Mouse (Mus musculus) CH12F3 (cell line): ENCODE results near the gene Nell1.

ENCODE experiments used
- in situ Hi-C: fragments of 300-500 bp; cut with MboI; formaldehyde crosslinking; loops from 2 replicates; pipeline ENCODE4 v1.14.3; 2020; ENCODE audit warnings: low sequenced_read_pairs

Gene Nell1

DNA sequence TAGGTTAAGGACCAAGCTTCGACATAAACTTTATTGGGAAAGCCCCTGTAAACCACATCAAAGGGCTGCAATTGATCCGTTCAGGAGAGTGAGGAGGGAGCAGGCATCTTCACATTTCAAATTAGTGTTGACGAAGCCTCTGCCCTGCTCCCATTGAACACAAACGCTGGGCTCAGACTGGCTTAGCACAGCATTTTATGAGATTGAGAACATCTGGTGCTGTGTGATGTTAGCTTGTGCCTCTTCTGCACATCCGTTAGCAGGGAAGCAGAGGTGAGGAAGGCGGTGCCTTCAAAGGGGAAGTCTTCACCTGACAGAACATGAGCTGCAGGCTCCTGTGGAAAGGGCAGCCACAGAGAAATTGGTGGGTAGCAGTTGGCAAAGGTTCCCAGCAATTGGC, 66.4 kb downstream of the Nell1 start:
- in situ Hi-C loops = no loop called here

DNA sequence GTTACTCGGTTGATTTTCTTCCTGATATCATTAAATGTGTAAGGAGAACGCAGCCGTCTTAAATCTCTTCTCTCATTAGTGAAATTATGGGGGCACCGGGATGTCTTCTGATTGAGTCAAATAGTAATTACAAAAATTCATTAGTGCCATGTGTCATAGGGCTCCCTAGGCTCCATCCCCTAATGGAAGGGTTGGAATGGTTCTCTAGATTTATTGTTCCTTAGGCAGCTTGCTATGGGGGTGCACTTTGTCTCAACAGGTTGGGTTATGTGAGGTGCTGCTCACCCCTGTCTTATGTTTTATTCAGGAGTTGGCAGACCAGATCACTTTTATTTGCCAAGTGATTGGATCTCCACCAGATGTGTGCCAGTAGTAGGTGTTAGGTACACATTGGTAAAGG, 75.5 kb downstream of the Nell1 start:
- in situ Hi-C loops = no loop called here

DNA sequence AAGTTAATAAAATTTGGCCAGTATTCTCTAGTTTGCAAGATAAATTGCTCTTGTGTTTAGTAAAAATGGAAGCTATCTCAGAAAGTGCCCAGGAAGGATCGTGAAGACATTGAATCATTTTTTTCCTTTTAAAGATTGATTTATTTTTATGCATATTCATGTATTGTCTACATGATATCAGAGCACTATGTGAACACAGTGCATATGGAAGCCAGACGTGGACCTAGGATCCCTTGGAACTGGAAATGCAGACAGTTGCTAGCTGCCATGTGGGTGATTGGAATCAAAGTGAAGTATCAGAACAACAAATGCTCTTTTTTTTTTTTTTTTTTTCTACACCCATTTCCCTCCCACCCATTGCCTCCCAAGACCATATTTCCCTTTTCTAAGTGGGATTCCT, 79.0 kb downstream of the Nell1 start:
- in situ Hi-C loops = no loop called here

DNA sequence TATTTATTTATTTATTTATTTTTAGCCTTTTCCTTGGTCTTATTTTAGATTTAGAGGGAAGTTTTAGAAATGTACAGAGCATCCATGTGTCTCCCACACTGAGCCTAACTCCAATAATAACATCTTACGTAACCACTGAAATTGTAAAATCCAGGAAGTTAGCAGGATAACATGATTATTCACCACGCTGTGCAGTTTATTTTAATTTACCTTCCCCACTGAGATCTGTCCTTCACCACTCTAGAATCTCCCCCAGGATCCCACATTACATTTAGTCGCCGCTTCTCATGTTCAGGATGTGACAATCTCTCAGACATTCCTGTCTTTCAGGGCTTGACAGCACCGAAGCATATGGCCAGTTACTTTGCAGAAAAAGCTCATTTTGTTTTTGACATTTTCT, 119.8 kb downstream of the Nell1 start:
- in situ Hi-C loops = loop anchor here (10.0 kb wide), 1 partner anchor 60 kb away; no protein-coding TSS in a partner anchor

DNA sequence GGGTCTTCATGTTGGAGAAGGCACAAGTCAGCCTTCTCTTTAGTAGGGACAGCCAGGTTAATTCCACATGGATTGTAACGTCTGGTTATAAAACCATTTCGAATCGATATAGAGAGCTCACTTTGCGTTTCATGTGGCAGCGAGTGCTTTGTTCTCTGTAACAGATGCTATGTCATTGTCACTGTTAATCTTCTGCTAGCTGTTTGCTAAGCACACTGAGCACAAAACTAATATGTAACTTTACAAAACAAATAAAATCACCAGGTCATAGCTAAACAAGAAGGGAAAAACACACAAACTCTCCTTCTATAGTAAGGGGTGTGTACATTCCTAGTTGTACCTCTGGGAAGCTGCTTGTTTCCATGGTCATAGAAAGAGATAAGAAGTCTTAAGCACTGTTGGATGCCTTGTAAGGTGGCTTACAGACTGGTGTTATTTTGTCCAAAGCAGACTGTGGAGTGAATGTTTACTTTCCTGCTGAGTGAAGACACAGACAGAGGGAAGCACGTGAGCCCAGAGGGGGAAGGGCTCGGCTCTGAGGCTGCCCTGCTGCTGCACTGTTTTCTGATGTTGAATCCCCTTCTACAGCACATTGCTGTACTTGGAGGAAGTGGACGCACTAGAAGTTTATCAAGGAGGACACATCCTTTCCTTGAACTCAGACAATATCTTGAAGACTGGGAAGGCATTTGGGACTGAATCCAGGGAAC, 131.1 kb downstream of the Nell1 start:
- in situ Hi-C loops = no loop called here

DNA sequence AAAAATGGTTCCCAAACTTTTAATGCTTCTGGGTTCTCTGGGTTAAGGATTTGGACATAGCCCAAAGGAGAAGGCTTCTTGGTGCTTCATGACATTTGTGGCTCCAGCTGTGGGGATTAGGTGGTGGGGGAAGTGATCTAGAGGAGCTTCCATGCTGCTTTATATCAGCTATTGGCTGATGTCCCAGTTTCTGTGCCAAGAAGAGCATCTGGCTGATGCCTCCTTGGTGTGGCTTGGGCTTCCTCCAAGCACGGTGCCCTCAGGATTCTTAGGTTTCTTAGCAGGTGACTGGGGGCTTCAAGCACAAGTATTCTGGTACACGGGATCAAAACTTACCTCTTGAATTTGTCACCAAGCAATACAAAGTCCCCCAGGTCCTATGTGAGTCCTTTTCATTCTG, 132.6 kb downstream of the Nell1 start:
- in situ Hi-C loops = no loop called here

DNA sequence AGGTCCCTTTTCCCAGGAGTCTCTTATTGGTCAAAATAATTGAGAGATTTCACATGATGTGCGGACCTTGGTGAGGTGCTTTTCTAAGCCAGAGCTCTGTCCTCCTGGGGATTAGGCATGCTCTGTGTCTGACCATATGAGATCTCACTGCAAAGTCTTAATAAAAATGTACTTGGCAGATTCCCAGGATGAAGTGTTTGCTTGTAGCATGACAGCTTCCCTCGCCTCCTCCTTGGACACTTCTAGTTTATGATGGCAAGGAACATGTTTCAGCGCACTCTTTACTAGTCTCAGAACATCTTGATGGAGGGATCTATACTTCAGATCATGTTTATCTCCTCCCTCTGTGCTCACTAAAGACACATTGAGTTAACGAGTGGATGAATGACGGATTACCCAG, 143.7 kb downstream of the Nell1 start:
- in situ Hi-C loops = no loop called here

DNA sequence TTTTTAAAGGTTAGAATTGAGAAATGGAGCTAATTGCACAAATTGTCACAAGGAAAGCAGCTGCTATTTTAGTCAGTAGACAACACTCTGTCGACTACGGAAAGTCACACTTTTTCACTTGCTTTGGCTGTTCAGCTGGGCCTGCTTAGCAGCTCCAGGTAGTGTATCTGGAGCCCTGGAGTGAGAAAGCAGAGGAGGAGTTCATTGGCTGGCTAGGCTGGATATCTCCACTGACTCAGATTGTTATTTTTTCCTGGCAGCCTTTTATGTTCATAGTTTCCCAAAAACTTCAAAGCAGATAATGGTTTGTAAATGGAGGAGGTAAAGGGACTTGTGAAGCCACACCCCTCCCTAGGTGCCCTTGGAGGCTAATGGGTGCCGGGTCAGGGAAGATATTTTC, 163.0 kb downstream of the Nell1 start:
- in situ Hi-C loops = no loop called here

DNA sequence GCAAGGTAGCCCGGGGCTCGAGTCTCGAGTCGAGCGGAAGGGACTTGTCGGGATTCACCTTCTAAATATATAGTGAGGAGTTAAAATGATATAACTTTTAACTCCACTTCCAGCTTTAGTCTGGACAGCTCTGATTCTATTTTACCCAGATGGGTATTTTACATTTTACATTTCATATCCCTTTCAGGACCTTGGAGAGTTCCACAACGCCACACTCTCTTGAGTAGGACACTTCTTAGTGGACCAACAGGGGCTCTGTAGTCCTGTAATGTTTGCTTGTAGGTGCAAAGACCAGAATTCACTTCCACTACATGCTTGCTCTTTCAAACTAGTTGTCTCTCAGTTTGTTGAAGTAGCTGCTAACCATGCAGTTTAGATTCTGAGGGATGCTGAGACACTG, 174.7 kb downstream of the Nell1 start:
- in situ Hi-C loops = no loop called here

DNA sequence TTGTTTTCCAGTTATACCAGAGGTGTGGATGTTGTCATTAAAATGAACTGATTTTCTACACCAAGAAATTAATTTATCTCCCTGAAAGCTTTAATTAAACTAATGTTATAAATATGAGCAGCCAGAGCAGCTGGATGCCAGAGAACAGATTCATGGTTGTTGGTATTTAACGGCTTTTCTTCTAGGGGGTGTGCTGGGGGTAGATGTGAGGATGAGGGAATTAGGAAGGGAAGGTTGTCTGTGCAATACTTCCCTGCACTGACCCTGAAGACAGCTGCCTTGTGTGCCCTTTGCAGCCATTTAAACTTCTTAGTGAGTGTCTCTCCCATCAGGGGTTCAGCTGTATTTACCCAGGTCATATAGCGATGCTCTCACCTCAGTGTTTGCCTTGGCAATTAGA, 176.2 kb downstream of the Nell1 start:
- in situ Hi-C loops = loop anchor here (10.0 kb wide), 1 partner anchor 56 kb away; no protein-coding TSS in a partner anchor

DNA sequence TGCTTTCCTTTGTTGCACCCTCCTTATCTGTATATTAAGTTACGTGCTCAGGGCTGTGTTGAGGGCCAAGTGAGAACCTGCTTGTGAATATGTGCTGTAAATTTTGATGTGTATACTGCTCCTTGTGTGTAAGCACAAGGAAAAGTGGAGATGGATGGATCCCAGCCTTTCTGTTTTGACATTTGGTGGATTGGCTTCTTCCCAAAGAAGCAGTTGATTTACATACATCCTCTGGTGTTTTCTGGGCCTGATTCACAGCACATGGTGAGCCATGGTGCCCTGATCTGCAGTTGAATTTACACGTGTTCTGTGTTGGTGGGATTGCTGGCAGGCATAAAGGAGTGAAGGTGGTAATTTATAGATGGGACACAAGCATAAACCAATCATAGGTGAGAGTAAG, 179.0 kb downstream of the Nell1 start:
- in situ Hi-C loops = loop anchor here (10.0 kb wide), 1 partner anchor 59 kb away; no protein-coding TSS in a partner anchor

DNA sequence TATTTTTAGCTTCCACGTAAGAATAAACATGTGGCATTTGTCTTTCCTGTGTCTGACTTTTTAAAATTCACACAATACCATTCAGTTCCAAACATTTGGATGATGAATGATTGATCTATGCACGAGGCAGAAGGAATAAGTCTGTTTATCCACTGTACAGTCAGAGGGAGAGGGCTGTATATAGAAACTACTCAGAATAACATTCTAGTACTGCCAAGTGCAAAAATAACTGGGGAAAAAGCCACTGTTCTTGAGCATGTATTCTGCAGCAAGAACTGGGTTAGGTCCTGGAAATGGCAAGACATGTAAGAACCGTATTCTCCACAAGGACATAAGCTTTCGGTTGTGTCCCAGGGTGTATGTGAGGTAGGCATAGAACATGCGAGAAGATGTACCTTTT, 187.9 kb downstream of the Nell1 start:
- in situ Hi-C loops = no loop called here

DNA sequence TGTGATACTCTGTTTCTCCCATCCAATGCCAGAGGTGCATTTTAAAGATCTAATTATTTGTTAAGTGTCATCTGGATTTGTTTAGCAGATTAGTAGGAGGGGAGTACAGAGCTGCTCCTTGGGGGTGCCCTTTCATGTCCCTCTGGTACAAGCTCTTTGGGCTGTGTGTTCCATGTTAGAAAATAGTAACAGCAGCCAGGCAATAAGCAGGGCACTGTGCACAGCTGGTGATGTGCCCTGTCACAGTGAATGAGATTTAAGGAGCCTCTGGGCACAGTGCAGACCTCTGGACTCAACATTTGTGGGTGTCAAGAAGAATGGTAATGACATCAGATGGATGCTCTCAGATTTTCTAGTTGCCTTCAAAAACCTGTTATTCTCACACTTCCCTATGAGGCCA, 194.1 kb downstream of the Nell1 start:
- in situ Hi-C loops = no loop called here

DNA sequence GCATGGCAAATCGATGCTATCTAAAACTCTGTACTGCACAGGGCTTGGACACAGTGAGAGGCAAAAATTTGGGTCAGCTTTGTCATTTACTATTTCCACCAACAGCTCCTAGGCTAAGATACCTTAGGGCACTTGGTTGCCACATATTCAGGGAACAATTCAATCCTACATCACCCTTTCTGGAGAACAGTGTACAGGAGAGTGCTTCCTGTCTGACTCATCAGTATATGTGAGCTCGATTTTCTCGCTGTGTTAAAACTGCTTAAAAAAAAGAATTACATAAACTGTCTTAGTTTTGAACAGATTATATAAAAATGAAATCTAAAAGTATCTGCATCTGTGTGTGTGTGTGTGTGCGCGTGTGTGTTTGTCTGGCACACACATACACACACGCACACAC, 211.6 kb downstream of the Nell1 start:
- in situ Hi-C loops = no loop called here

DNA sequence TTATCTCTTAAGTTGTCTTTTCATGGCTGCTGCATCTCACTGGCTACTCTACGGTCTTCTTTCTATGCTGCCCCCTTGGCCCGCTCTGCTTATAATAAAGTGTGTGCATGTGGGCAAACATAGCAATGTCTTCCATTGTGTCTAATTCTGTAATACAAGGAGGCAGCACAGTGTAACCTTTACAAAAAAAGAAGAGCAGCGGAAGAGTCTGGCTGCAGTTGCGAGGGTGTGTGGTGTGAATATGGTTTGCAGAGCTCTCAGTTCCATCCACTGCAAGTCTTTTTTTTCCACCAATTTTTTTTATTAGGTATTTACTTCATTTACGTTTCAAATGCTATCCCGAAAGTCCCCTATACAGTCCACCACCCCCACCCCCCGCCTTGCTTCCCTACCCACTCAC, 219.3 kb downstream of the Nell1 start:
- in situ Hi-C loops = no loop called here

DNA sequence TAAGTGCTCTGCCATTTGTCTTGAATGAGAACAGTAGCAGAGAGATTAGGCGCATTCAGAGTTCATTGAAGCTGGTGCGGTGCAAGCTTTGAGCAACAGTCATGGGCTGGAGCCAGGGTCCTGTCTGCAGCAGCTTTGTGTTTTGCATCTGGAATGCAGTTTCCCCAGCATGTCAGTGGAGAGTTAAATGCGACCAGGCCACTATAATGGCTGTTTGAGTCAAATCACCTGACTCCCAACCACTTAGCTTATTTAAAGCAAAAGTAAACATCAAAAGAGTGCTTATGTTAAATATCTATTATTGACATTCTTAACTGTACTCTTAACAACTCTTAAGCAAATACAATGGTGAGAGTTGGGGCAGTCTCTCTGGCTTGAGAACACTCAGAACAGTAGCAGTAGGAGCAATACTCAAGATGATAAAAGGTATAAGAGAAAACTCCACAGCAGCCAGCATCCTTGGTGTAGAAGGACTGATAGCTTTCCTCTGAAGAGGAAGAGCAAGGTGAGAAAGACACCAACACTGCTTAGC, 220.5 kb downstream of the Nell1 start:
- in situ Hi-C loops = no loop called here

DNA sequence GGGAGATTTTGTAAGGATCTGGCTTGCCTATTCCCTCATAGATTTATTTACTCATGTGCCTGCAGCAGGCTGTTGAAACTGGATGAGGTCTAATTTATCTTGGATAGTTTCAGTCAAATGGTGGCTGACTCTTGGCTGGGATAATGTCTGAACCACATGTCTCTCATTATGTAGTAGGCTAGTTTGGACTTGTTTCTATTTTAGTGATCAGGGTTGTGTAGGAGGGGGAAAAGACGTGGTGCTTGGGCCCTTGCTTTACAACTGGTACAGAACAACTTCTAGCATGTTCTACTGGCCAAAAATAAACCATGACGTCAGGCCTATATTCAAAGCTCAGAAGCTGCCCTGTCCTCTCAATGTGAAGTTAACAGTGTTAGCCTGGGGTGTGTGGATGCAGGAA, 230.6 kb downstream of the Nell1 start:
- in situ Hi-C loops = no loop called here

DNA sequence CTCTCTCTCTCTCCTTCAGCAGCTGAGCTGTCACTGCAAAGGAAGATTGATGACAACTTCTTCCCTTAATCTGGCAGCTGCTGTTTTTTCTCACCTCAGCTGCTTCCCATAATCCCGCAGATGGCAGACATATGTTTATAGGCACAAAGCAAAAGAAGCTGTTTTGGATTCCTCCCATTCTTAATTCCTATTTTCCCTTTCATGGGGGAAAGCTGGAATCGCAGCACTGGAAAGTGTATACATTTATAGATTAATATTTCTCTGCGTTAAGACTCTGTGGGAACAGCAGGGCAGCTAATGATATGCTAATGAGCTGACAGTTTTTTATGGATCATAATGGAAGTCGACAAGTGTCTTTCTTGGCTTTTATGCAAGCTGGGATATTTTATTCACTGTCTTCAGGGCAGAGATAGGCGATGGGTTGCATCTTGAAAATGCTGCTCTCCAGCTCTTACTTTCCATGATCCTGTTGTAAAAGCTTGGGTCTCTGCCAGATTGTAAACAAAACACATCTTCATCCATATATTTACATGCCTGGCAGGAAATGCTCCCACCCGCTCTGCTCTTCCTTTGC, 236.1 kb downstream of the Nell1 start:
- in situ Hi-C loops = no loop called here

DNA sequence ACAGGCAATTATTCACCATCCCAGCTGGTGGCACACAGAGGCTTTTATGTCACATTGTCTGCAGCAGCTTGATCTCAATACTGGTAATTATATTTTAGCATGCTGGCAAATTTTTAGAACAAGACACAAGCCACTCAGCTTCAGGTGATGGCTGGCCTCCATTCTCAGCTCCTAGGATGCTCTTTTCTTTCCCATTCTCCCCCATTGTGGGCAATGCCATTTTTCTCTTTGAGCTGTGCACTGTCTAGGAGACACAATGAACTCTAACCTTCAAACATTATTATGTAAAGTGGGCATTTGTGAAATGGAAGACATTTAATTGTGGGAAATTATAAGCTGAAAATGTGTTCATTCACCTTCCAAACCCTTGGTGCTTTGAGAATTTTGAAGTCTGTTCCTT, 247.2 kb downstream of the Nell1 start:
- in situ Hi-C loops = no loop called here

DNA sequence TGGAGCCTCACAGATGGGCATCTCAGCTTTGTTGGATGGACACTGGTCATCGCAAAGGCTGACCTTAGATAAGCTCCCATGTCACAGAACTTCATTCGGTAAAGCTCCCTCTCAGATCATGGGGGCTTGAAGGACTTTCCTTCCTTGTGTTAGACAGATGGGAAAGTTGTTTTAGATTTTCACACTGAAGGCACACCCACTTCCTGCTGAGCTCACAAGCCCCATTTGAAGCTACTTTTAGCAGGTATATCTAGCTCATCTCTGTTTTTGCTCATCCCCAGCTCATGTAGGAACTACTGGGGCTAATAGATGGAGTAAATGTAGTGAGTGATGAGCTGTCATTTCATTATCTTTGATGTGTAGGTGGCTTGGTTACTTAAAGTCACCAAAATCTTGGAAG, 252.0 kb downstream of the Nell1 start:
- in situ Hi-C loops = no loop called here

DNA sequence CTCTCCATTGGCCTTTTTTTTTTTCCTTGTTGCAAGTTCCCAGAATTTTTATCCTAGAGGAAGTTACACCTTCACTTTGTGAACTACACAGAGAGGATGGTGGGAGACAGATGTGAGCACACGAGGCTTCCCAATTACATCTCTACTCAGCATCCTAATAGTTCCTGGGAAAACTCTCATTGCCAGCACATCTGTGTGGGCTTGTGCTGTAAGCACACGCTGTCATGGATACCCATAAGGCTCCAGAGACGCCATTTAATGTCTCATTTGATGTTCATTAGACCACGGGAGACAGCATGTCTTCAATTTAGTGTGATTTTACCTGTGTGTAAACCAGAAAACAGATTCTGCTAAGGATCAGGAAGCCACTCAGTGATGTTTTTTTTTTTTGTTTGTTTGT, 253.6 kb downstream of the Nell1 start:
- in situ Hi-C loops = no loop called here

DNA sequence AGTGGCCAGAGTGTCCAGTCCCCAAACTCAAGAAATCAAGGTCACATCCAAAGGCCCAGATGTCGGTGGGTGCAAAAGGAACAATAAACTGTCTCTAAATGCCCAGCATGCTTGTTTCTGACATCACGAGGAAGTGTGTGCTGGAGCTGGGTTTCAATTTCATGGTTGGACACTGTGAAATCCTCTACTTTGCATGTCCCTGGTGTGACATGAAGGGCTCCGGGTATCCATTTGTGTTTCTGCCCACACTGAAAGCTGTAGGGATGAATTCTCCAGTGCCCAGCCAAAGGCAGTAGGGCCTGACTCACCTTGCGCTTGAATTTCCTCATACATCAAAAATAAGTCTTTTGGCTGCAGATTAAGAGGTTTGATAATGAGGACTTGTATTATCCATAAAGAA, 266.5 kb downstream of the Nell1 start:
- in situ Hi-C loops = no loop called here
